Mouse (Mus musculus) left cerebral cortex, adult 11 months (tissue): ENCODE results near the gene Podn.

ENCODE experiments used
- DNase-seq: peaks from one replicate; pipeline ENCODE4 v3.0.0; 2022; ENCODE audit warnings: low spot score

Gene Podn

GRCm38 (mm10) chr4:108077224-108077955 lies 18.9 kb downstream of the Podn start:
- no peak for DNase-seq

DNA sequence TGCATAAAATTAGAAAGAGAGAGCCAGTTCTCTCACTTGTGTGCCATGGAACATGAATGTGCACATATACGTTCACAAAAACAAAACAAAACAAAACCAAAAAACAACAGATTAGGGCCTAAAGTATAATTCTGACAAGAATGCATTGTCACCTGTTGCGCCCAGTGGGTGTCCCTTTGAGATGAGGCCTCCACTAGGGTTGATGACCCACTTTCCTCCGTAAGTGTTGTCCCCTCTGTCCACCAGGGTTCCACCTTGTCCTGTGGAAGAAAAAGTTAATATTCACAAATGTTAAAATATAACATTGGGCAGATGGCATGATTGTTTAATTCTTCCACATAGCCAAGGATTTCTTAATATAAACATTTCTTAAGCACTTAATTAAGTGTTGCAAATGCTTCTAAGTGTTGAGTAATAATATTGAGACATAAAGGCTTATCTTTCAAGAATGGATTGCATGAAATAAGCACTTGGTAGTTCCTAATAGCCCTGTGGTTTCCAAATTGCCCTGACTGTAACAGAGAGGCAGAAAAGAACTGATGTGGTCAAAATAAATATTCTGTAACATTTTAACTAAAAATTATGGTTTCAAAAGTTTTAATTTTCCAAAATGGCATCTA lies 21.9 kb downstream of the Podn start:
- DNase-seq: no peak

DNA sequence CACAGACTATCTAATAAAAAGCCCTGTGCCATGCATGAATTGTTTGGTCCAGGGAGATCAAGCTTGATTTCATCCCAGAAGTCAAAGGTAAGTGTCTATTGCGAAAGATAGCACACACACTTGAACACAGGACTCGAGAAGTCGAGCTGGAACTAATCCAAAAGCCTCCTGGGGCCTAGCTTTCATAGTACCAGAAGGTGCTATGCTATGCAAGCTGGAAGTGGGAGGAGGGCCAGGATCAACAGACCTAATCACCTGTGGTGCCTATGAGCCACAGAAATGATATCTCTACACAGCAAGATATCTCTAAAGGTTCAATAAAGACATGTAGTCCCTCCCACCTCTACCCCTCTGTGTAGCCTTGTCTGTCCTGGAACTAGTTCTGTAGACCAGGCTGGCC lies 24.2 kb downstream of the Podn start:
- DNase-seq: no peak

GRCm38 (mm10) chr4:108071235-108071901 lies 24.9 kb downstream of the Podn start:
- DNase-seq: peak; percentile 85

- no peak for DNase-seq
Observed at GRCm38 (mm10) chr4:108070723-108071122, 25.5 kb downstream of the Podn start.

DNA sequence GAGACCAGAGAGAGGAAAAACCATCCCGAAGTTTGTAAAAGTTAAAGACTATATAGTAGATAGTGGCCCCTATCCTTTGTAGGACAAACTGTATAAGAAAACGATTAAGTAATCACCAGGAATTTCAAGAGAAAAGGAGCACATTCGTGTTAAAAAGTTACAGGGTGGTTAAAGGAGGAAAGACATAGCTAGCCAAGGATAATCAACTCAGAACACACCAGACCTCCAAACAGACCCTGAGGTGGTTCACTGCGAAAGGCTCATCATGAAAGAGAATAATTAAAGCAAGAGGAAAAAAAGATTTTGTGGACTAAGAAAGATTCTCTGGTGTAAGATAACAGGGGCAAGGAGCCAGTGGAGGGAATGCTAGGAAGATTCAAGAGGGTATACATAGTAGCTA lies 26.0 kb downstream of the Podn start:
- no peak for DNase-seq

GRCm38 (mm10) chr4:108068081-108068480 lies 28.2 kb downstream of the Podn start:
- no peak for DNase-seq

DNA sequence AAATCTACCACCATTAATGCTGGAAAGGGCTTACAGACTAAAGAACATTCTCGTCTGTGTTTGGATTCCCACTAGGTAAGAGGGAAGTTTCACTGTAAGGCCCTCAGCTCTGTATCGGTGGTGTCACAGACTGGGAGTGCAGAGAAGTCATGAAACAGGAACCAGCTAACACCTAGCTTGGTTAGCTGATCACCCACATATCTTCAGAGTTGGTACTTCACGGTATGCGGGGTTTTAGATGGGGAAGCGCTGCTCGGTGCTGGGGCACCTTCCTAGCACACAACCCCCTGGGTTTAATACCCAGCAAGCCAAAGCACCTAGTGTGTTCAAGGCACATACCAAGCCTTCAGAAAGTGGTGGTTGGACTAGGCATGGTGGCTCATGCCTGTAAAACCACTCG lies 29.0 kb downstream of the Podn start:
- no peak for DNase-seq

DNA sequence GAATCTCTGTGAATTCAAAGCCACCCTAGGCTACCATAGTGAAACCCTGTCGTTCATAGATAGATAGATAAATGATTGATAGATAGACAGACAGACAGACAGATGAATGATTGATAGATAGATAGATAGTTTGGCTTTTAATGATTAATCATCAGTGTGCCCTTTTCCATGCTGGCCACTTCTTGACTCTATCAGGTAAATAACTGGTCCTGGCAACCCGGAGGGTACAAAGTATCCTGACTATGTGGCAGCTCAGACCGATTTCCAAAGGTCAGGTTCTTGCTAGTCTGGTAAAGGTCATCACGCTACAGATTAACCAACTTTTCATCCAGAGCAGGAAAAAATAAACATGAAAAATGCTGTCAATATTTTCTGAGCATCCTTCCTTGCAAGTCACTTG lies 29.7 kb downstream of the Podn start:
- DNase-seq: no peak

DNA sequence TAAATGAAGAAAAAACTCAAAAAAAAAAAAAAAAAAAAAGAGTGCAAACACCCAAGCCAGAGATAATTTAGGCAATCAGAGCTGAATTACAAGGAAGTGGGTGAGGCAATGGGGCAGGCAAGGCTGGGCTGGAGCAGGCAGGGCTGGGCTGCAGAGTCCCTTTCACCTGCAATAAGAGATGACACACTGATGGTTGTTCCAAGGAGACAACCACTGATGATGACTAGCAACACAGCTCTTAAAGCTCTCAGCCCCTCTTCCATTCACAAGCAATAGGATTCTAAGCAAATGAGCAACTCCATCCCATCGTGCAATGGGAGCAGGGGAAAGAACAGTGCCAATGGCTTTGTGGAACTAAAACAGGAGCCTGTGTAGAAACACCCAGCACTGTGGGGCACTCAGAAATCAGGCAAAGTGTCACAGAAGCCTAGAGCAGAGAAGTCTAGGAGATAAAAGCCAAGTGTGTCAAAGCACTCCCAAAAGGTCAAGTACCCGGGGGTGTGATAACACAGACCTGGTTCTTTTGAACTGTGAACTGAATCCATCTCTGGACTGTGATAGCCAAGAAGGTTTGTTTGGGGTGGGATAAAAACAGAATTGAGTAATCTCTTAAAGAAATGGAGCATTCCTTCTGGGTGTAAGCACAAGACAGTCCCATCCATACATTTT lies 30.9 kb downstream of the Podn start:
- DNase-seq: no peak

GRCm38 (mm10) chr4:108063616-108064015 lies 32.6 kb downstream of the Podn start:
- DNase-seq: no peak

GRCm38 (mm10) chr4:108062524-108062923 lies 33.7 kb downstream of the Podn start:
- no peak for DNase-seq

GRCm38 (mm10) chr4:108060774-108061173 lies 35.5 kb downstream of the Podn start:
- no peak for DNase-seq

- peak; percentile 24 for DNase-seq
Observed at GRCm38 (mm10) chr4:108059601-108060379, 36.5 kb downstream of the Podn start.

GRCm38 (mm10) chr4:108058166-108058565 lies 38.1 kb downstream of the Podn start:
- DNase-seq: peak; percentile 34

DNA sequence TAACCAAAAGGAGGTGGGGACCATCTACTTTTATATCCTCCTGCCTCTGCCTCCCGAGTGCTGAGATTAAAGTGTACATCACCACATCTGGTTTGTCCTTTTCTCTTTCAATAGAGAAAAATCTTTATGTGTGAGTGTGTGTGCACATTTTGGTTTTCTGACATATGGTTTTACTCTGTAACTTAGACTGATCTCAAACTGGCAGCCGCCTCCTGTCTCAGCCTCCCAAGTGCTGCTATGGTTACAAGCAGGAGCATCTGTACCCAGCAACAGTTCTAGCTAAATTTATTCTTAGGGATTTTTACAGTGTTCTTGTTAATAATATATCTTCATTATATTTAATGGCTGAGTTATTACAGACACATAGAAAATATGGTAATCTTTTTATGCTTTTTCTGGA lies 39.0 kb downstream of the Podn start:
- DNase-seq: no peak

GRCm38 (mm10) chr4:108055873-108056272 lies 40.4 kb downstream of the Podn start:
- DNase-seq: no peak

DNA sequence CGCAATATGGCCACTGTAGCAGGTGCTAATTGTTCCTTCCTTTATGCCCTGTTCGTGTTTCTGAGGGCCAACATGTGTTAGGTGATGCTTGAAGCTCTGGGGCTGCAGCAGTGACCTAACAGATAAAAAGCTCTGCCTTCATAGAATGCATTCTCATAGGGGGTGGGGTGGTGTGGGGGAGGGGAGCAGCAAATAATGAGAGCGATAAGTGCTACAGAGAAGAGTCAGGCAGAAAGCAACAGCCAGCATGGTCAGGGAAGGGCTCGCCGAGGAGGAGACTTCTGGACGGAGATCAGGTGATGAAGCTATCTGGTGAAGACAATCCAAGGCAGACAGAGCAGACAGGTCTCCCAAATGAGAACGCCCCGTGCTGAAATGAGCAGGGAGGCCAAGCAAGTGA lies 43.6 kb downstream of the Podn start:
- DNase-seq: no peak

- no peak for DNase-seq
Observed at GRCm38 (mm10) chr4:108051687-108052274, 44.5 kb downstream of the Podn start.

DNA sequence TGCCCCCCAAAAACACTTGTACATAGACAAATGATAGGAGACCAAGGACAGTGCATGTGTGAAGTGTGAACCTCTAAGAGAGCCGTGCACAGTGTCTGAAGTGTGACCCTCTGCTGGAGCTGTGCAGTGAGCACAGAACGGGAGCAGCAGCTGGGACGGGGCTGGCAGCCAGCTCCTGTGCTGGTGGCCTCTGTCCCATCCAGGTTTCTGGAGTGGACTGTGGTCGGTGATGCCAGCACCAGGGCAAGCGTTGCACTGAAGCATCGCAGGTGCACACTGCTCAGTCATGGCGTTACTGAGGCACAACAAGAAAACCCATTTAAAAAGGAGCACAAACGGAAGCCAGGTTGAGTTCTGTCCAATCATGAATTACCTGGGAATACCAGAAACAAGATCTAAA lies 50.1 kb downstream of the Podn start:
- no peak for DNase-seq
